Mouse (Mus musculus) kidney, postnatal 36 days (tissue): Measurements from ENCODE around the gene Il1rapl1.

Source experiments
- DNase-seq, 2 experiments: peaks; one replicate each; pipeline ENCODE4 v3.0.0; 2021 to 2022; ENCODE audit warnings: mixed read lengths in 2 of 2

Gene Il1rapl1

DNA sequence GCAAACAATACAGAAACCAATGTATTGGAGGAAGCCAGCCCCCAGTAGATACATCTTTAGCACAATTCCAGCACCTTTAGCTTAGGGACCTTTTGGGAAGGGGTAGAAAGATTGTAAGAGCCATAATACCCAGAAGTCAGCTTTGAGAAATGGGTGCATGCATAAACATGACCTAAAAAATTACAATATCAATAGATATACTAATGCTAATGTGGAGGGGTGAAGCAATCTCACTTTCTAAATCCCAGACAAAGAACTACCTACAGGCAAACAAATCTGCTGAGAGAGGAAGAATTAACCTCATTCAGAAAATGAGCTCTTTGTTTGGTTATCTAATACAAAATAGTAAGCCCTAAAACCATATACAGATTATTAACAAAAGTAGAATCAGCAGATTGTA, 607.4 kb downstream of the Il1rapl1 start:
- DNase-seq: no peak

GRCm38 (mm10) chrX:87502604-87503003, 612.8 kb downstream of the Il1rapl1 start:
- no peak for DNase-seq

GRCm38 (mm10) chrX:87483416-87483815, 632.0 kb downstream of the Il1rapl1 start:
- no peak for DNase-seq

DNA sequence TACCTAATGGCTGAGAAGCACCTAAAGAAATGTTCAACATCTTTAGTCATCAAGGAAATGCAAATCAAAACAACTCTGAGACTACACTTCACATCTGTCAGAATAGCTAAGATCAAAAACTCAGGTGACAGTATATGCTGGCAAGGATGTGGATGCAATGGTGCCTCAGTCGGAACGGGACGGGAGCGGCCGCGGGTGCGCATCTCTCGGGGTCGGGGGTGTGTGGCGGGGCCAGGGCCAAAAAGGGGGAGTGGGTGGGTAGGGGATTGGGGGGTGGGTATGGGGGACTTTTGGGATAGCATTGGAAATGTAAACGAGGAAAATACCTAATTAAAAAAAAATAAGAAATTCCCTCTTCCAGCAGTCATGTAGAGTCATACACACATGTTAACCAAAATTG, 877.3 kb downstream of the Il1rapl1 start:
- peak; percentile 32 to 85 for DNase-seq

- no peak for DNase-seq
Observed at GRCm38 (mm10) chrX:87225280-87225679, 890.2 kb downstream of the Il1rapl1 start.

DNA sequence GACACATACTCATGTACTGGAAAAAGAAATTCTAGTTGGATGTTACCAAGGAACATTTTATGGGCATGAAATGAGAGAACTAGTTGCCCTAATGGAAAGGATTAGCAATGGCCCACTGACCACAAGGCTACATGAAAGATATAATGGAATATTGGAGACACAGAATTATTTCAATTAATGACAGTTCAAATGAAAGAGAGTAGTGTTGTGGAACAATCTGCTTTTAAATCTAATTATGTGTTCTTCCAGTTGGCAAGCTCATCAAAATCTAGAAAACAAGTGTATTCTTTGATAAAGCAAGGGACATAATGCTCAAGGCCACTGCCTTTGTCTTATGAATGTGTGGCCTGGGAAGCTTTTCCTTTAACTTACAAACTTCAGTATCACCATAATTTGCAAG, 1113.1 kb downstream of the Il1rapl1 start:
- no peak for DNase-seq

- no peak for DNase-seq
Observed at GRCm38 (mm10) chrX:86955126-86955525, 1160.3 kb downstream of the Il1rapl1 start.

GRCm38 (mm10) chrX:86954614-86955013, 1160.8 kb downstream of the Il1rapl1 start:
- DNase-seq: no peak

- DNase-seq: no peak
Observed at GRCm38 (mm10) chrX:86950940-86951339, 1164.5 kb downstream of the Il1rapl1 start.

DNA sequence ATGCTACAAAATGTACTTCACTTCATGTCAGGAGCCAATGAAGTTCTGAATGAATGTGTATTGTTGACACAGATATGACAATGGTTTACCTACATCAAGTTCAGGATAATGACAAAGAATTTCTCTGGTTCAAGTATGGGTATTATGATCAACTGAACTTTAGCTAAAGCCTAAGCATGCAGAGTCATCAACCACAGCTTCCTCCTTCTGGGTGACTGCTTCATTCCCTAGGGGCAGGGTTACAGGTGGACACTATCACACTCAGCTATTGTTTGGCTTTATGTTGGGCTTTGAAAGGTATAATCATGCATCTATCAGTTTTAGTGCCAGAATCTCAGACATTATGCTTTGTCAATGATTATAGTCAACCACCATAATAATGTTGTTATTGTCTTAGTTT, 1166.3 kb downstream of the Il1rapl1 start:
- no peak for DNase-seq

GRCm38 (mm10) chrX:86854835-86855234, 1260.6 kb downstream of the Il1rapl1 start:
- DNase-seq: no peak

GRCm38 (mm10) chrX:86808218-86808617, 1307.2 kb downstream of the Il1rapl1 start:
- no peak for DNase-seq

DNA sequence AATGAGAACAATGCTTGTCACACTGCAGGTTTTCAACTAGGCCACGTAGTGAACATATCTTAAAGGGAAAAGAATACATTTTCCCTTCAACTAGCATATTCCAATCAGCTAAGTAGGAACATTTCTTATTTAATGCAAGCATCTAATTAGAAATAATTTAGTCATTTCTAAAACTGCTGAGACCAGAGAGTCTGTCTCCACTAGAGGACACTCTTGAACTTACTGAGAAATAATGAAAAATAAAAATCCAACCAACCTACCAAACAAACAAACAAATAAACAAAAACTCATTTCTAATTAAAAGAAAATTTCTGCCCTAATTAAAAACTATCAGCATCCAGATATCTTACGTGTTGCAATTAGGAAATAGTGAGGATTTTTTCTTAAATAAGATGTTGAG, 1312.7 kb downstream of the Il1rapl1 start:
- DNase-seq: no peak

GRCm38 (mm10) chrX:86728803-86729202, 1386.6 kb downstream of the Il1rapl1 start:
- no peak for DNase-seq
